In genomic region chr15:84856006-84856995, GRCm38 (mm10) we compare ENCODE assay signal across 9 mouse cellular contexts. TPM values are rescaled to one million over a fixed set of nuclear protein-coding genes. Genes with fewer than 3 reads are reported as not detected.
DNase-seq lines count a peak whose midpoint lies in the region; ATAC-seq and TF ChIP-seq lines count a peak whose summit lies in the region.
"Had no signal": no experiment of that assay in that cellular context is flagged by ENCODE, and none has a peak within 500 bp of the region (broad histone marks: within the 10 kb centered on the region; RNA-seq: fewer than 3 reads in every experiment).

Gene Phf21b (minus strand): TSS chr15:84856049.

- H3K4me2 ChIP-seq in limb, embryonic 15.5 days: peak within 1 kb of the TSS; percentile 99
- H3K4me2 ChIP-seq in midbrain, postnatal 0 days (ENCODE audit: low read depth, low read length, poor library complexity, severe bottlenecking): peak within 1 kb of the TSS; percentile 98

- ATAC-seq in limb, embryonic 15.5 days (ENCODE audit: insufficient number of reproducible peaks, low FRiP score, low TSS enrichment, low read depth): peak; percentile 75; the same call in 1 of the 2 replicates
- peak; percentile 80 for ATAC-seq in midbrain, postnatal 0 days (ENCODE audit: low FRiP score)

- TF ChIP-seq POLR2A in kidney, adult 2 months (IDR thresholded peaks at IDR 0.05; ENCODE audit: low read depth, low read length): peak; percentile 9

- no peaks in the 10 kb centered on the region for H3K9me3 ChIP-seq in limb, embryonic 15.5 days
- H3K9me3 ChIP-seq in midbrain, postnatal 0 days (ENCODE audit: low read length): no peaks in the 10 kb centered on the region

- H3K4me3 ChIP-seq in kidney, adult 2 months (ENCODE audit: insufficient read depth, low read depth, low read length): peak within 1 kb of the TSS; percentile 60
- H3K4me3 ChIP-seq in limb, embryonic 15.5 days: peak within 1 kb of the TSS; percentile 68
- H3K4me3 ChIP-seq in midbrain, postnatal 0 days (ENCODE audit: low read depth, low read length): peak within 1 kb of the TSS; percentile 62

- no peaks in the 10 kb centered on the region for H3K36me3 ChIP-seq in kidney, adult 2 months (ENCODE audit: control insufficient read depth, insufficient read depth, low read length)
- no peaks in the 10 kb centered on the region for H3K36me3 ChIP-seq in limb, embryonic 15.5 days
- no peaks in the 10 kb centered on the region for H3K36me3 ChIP-seq in midbrain, postnatal 0 days (ENCODE audit: insufficient read depth, low read length)
- H3K36me3 ChIP-seq: G1E had no signal

- no peaks in the 10 kb centered on the region for H3K4me1 ChIP-seq in kidney, adult 2 months (ENCODE audit: control insufficient read depth, insufficient read depth, low read length)
- H3K4me1 ChIP-seq in limb, embryonic 15.5 days: peaks cover 36% of the 10 kb centered on the region
- H3K4me1 ChIP-seq in midbrain, postnatal 0 days (ENCODE audit: insufficient read depth, low read length): no peaks in the 10 kb centered on the region; the same call in 1 of the 2 replicates

- no peaks in the 10 kb centered on the region for H3K27me3 ChIP-seq in kidney, adult 2 months (replicated peaks; ENCODE audit: control insufficient read depth, insufficient read depth, low read length)
- peaks cover 23% of the 10 kb centered on the region for H3K27me3 ChIP-seq in limb, embryonic 15.5 days
- no peaks in the 10 kb centered on the region for H3K27me3 ChIP-seq in midbrain, postnatal 0 days (ENCODE audit: insufficient read depth, low read length)

- no peak for TF ChIP-seq CTCF in kidney, adult 2 months (conservative IDR thresholded peaks at IDR 0.05; ENCODE audit: insufficient read depth, insufficient read length, low read depth, low read length)
- no peak for TF ChIP-seq CTCF in midbrain, postnatal 0 days (IDR thresholded peaks at IDR 0.05)

- peak within 1 kb of the TSS; percentile 71 for H3K27ac ChIP-seq in kidney, adult 2 months (ENCODE audit: insufficient read depth, low read depth, low read length)
- peak within 1 kb of the TSS; percentile 85 for H3K27ac ChIP-seq in limb, embryonic 15.5 days
- H3K27ac ChIP-seq in midbrain, postnatal 0 days (ENCODE audit: low read depth, low read length): peak within 1 kb of the TSS; percentile 80

- H3K9ac ChIP-seq in limb, embryonic 15.5 days: peak within 1 kb of the TSS; percentile 64
- peak within 1 kb of the TSS; percentile 51 for H3K9ac ChIP-seq in midbrain, postnatal 0 days (replicated peaks; ENCODE audit: low read length, poor library complexity, severe bottlenecking)

- peak; percentile 83 for DNase-seq in layer of hippocampus, adult 11-12 months (ENCODE audit: low spot score)
- DNase-seq in layer of hippocampus, adult 9-10 months (ENCODE audit: low spot score): no peak
- DNase-seq in embryo, embryonic 9.5 days (ENCODE audit: extremely low spot score): peak; percentile 93
- peak; percentile 88 for DNase-seq in heart, adult 18-20 months
- DNase-seq in kidney, adult 2 months: peak; percentile 92
- peak; percentile 91 for DNase-seq in midbrain, postnatal 0 days (ENCODE audit: low spot score)
- peak; percentile 47 to 54 for DNase-seq in spleen, postnatal 14 days (ENCODE audit: low spot score in 2 of 2)

- 1% methylated on average over 76 of the region's 76 CpGs for WGBS in kidney, adult 2 months
- WGBS in limb, embryonic 15.5 days: under 1% methylated on average over 76 of the region's 76 CpGs
- under 1% methylated on average over 64 of the region's 76 CpGs for WGBS in midbrain, postnatal 0 days

RNA-seq across cellular contexts. Expression of gene Phf21b, which starts in this region (rescaled TPM):
- total RNA-seq in heart, adult 18-20 months (2021): 1 to 10 TPM in 1 of 2 experiments, under 1 TPM in 1; 0.92 to 1.9 TPM
- polyA plus RNA-seq in kidney, adult 2 months (2012; rRNA removed): 3.6 and 4.7 TPM in 2 replicates
- polyA plus RNA-seq in limb, embryonic 15.5 days (2015; fragmentation: Nextera tagmentation; extraction: Ambion mirVana): 0.33 and 0.37 TPM in 2 replicates
- 11.7 and 14.2 TPM in 2 replicates for total RNA-seq in midbrain, postnatal 0 days (2014; rRNA removed)
- polyA plus RNA-seq in midbrain, postnatal 0 days (2015; fragmentation: Nextera tagmentation; extraction: Ambion mirVana): 1.1 and 1.4 TPM in 2 replicates
- polyA plus RNA-seq: G1E had no signal

Comparison
In these comparisons a context has a peak if more than half of its experiments do, and no peak if none do; other contexts are left out.
1. Peak in ATAC-seq, H3K4me3 ChIP-seq, H3K27ac ChIP-seq, H3K9ac ChIP-seq and H3K4me2 ChIP-seq in limb, embryonic 15.5 days; RNA of the gene not detected or under 1 TPM.